In the genomic region with DNA sequence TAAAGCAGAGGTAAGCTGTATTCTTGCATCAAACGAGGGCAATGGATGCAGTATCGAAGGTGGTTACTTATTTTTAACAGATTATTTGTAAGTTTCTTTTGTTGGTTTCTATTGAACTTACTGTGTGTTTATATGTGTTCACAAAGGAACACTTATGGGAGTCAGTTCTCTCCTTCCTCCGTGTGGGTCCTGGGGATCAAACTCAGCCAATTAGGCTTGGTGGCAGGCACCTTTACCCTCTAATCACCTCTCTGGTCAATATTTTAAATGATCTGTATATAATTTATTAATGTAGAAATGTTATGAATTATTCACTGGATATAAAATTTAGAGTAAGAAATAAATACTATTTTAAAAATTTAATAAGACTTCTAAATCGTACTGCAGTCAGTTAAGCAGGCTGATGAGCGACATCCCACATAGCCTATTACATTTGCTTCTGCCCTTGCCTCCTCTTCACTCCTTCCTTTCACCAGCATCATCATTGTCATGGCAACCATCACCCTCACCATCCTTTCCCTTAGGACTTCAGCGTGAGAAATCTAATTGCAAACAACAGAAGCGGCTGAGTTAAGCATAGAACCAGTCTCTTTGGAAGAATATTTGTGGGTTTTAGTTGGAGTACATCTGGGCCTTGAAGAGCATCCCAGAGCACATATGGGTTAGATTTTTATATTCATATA, we compare ENCODE assay signal across 24 mouse cellular contexts.
DNase-seq lines count a peak whose midpoint lies in the region; ATAC-seq lines count a peak whose summit lies in the region.
"Had no signal": no experiment of that assay in that cellular context is flagged by ENCODE, and none has a peak within 500 bp of the region (broad histone marks: within the 10 kb centered on the region; RNA-seq: fewer than 3 reads in every experiment).

No protein-coding gene starts in this region.

- peak; percentile 44; the same call in 1 of the 2 replicates for ATAC-seq in frontal cortex, adult (ENCODE audit: low TSS enrichment)
- 0 out of 2 replicates have a peak, but pooled peaks have one; percentile 42 for ATAC-seq in forebrain, embryonic 14.5 days
- ATAC-seq in hindbrain, embryonic 16.5 days: peak; percentile 76
- peak; percentile 56; the same call in 1 of the 2 replicates for ATAC-seq in neural tube, embryonic 13.5 days (ENCODE audit: low read depth)
- ATAC-seq: inflammation-experienced regulatory T-cells, adult 6 months; liver, postnatal 0 days had no signal

- no peak overlapping the region for H3K9ac ChIP-seq in forebrain, embryonic 14.5 days (ENCODE audit: low read length)
- H3K9ac ChIP-seq in hindbrain, embryonic 16.5 days (ENCODE audit: low read depth, low read length): no peak overlapping the region
- no peak overlapping the region for H3K9ac ChIP-seq in neural tube, embryonic 13.5 days
- H3K9ac ChIP-seq: embryonic facial prominence, embryonic 13.5 days; limb, embryonic 15.5 days; liver, postnatal 0 days had no signal

- no peak overlapping the region for H3K4me3 ChIP-seq in forebrain, embryonic 14.5 days (ENCODE audit: low read depth, low read length)
- H3K4me3 ChIP-seq in hindbrain, embryonic 16.5 days (ENCODE audit: low read length): no peak overlapping the region
- no peak overlapping the region for H3K4me3 ChIP-seq in neural tube, embryonic 13.5 days
- H3K4me3 ChIP-seq: embryonic facial prominence, embryonic 13.5 days; heart, embryonic 10.5 days; limb, embryonic 15.5 days had no signal

- no peaks in the 10 kb centered on the region for H3K36me3 ChIP-seq in forebrain, embryonic 14.5 days (ENCODE audit: control insufficient read depth, insufficient read depth, low read length)
- no peaks in the 10 kb centered on the region for H3K36me3 ChIP-seq in hindbrain, embryonic 16.5 days (ENCODE audit: control insufficient read depth, insufficient read depth, low read length)
- H3K36me3 ChIP-seq in neural tube, embryonic 13.5 days: no peaks in the 10 kb centered on the region
- H3K36me3 ChIP-seq: embryonic facial prominence, embryonic 13.5 days; heart, embryonic 10.5 days; limb, embryonic 15.5 days had no signal

- H3K27me3 ChIP-seq in forebrain, embryonic 14.5 days (replicated peaks; ENCODE audit: control insufficient read depth, insufficient read depth, low read length): no peaks in the 10 kb centered on the region
- no peaks in the 10 kb centered on the region for H3K27me3 ChIP-seq in hindbrain, embryonic 16.5 days (replicated peaks; ENCODE audit: control insufficient read depth, insufficient read depth, low read length)
- H3K27me3 ChIP-seq in neural tube, embryonic 13.5 days: no peaks in the 10 kb centered on the region
- H3K27me3 ChIP-seq: CH12.LX; embryonic facial prominence, embryonic 13.5 days; limb, embryonic 15.5 days had no signal

- 73% methylated on average over 7 of the region's 7 CpGs for WGBS in forebrain, embryonic 14.5 days
- WGBS in hindbrain, embryonic 16.5 days: 69% methylated on average over 7 of the region's 7 CpGs
- WGBS in neural tube, embryonic 13.5 days: 70% methylated on average over 7 of the region's 7 CpGs

- no peak overlapping the region for H3K27ac ChIP-seq in forebrain, embryonic 14.5 days (ENCODE audit: low read depth, low read length)
- H3K27ac ChIP-seq in hindbrain, embryonic 16.5 days (ENCODE audit: low read depth, low read length): no peak overlapping the region
- H3K27ac ChIP-seq in neural tube, embryonic 13.5 days (replicated peaks): no peak overlapping the region
- H3K27ac ChIP-seq: embryonic facial prominence, embryonic 13.5 days; heart, embryonic 10.5 days; limb, embryonic 15.5 days had no signal

- H3K4me2 ChIP-seq in forebrain, embryonic 14.5 days (ENCODE audit: low read length): no peak overlapping the region
- H3K4me2 ChIP-seq in hindbrain, embryonic 16.5 days (ENCODE audit: low read length): no peak overlapping the region
- no peak overlapping the region for H3K4me2 ChIP-seq in neural tube, embryonic 13.5 days
- H3K4me2 ChIP-seq: embryonic facial prominence, embryonic 13.5 days; limb, embryonic 15.5 days had no signal

- DNase-seq in frontal cortex, postnatal 25 days (ENCODE audit: low spot score in 2 of 2): no peak
- peak; percentile 32 for DNase-seq in forebrain, embryonic 14.5 days (ENCODE audit: low spot score)
- DNase-seq in MN1 (ENCODE audit: low spot score): no peak
- DNase-seq in urinary bladder, adult 18-20 months (ENCODE audit: low spot score in 2 of 2): no peak
- DNase-seq in spleen, postnatal 4 days (ENCODE audit: low spot score in 2 of 2): no peak
- DNase-seq: adrenal gland, postnatal 14 days; cerebellum, adult 2 months; gastrocnemius, postnatal 14 days; heart, postnatal 10 days; kidney, adult 9 months; kidney, postnatal 4 days; layer of hippocampus, postnatal 36 days; liver, postnatal 0 days; lung, postnatal 36 days; right cerebral cortex, postnatal 4 days; thymus, postnatal 36 days had no signal

- no peaks in the 10 kb centered on the region for H3K4me1 ChIP-seq in forebrain, embryonic 14.5 days (ENCODE audit: control insufficient read depth, insufficient read depth, low read length)
- H3K4me1 ChIP-seq in hindbrain, embryonic 16.5 days (ENCODE audit: control insufficient read depth, insufficient read depth, low read depth, low read length): no peaks in the 10 kb centered on the region; the same call in 1 of the 2 replicates
- H3K4me1 ChIP-seq in neural tube, embryonic 13.5 days (replicated peaks): 0 out of 2 replicates have a peak, but pooled peaks cover 5% of the 10 kb centered on the region
- H3K4me1 ChIP-seq: heart, embryonic 10.5 days had no signal

- no peaks in the 10 kb centered on the region for H3K9me3 ChIP-seq in forebrain, embryonic 14.5 days (replicated peaks; ENCODE audit: control insufficient read depth, low read length)
- no peaks in the 10 kb centered on the region for H3K9me3 ChIP-seq in hindbrain, embryonic 16.5 days (ENCODE audit: control insufficient read depth, low read length)
- no peaks in the 10 kb centered on the region for H3K9me3 ChIP-seq in neural tube, embryonic 13.5 days
- H3K9me3 ChIP-seq: embryonic facial prominence, embryonic 13.5 days; heart, embryonic 10.5 days; limb, embryonic 15.5 days had no signal
